Mouse (Mus musculus): Measurements from ENCODE around the gene 4932429P05Rik. TPM values are rescaled to one million over a fixed set of nuclear protein-coding genes. Genes with fewer than 3 reads are reported as not detected.

The 4932429P05Rik gene
- not detected in 2 replicates for polyA plus RNA-seq (2012; rRNA removed; ENCODE audit: low replicate concordance)

DNA sequence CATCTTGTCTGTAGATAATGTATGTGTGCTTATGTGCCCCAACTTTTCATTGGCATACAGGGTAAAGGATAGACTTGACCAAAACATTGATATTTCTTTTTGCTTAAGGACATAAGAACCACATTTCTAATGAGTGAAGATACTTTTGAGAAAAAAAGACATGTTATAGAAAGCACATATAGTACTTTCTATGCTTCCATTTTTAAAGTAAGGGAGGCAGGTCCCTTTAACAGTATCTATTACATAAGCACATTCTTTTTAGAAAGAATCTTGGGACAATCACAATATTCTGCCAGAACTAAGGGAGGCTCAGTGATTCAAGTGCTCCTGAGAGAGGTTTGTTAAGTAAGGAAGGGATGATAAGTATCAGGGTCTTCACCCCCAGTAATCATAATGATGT, at the start of gene 4932429P05Rik:
4932429P05Rik (plus strand) TSS at position 301 of the 400 bp plus-strand sequence.

Other genes starting within 250 kb of the 4932429P05Rik start
- not detected in 2 replicates for gene 4930415L06Rik, start 180.6 kb downstream of the 4932429P05Rik start, polyA plus RNA-seq (2012; rRNA removed; ENCODE audit: low replicate concordance)

All from duodenum, adult 2 months (tissue).